Mouse (Mus musculus): ENCODE results near the gene B4galt2. TPM values are rescaled to one million over a fixed set of nuclear protein-coding genes. Genes with fewer than 3 reads are reported as not detected.

The B4galt2 gene
- total RNA-seq, 2 experiments from 2014 or later = 4.7 to 5.2 TPM

- intact Hi-C loops (cut with DNase I) = no loop called here
- DNase-seq = no peak
Measured at GRCm38 (mm10) chr4:117872471-117872886, 10.8 kb downstream of the B4galt2 start, which contains the start of gene Ccdc24. Ccdc24 (minus strand) TSS chr4:117872557.

- DNase-seq = no peak
- intact Hi-C loops (cut with DNase I) = no loop called here
Measured at GRCm38 (mm10) chr4:117871787-117872186, 11.5 kb downstream of the B4galt2 start.

- DNase-seq = no peak
- intact Hi-C loops (cut with DNase I) = no loop called here
Measured at GRCm38 (mm10) chr4:117870437-117870836, 12.8 kb downstream of the B4galt2 start.

GRCm38 (mm10) chr4:117869317-117869716, 14.0 kb downstream of the B4galt2 start:
- intact Hi-C loops (cut with DNase I) = loop anchor here (10.0 kb wide), 1 partner anchor 165 kb away; no protein-coding TSS in a partner anchor
- DNase-seq = no peak

- DNase-seq = peak; percentile 66 to 70
- intact Hi-C loops (cut with DNase I) = loop anchor here (1.0 to 10.0 kb wide), 2 partner anchors 39 to 163 kb away; no protein-coding TSS in a partner anchor
Measured at GRCm38 (mm10) chr4:117867823-117868222, 15.5 kb downstream of the B4galt2 start.

- intact Hi-C loops (cut with DNase I) = loop anchor here (10.0 kb wide), 1 partner anchor 162 kb away; no protein-coding TSS in a partner anchor
- DNase-seq = no peak
Measured at GRCm38 (mm10) chr4:117867000-117867399, 16.3 kb downstream of the B4galt2 start.

GRCm38 (mm10) chr4:117866083-117866482, 17.2 kb downstream of the B4galt2 start:
- intact Hi-C loops (cut with DNase I) = loop anchor here (10.0 kb wide), 1 partner anchor 161 kb away; no protein-coding TSS in a partner anchor
- peak; percentile 58 to 65 for DNase-seq

- no peak for DNase-seq
- intact Hi-C loops (cut with DNase I) = loop anchor here (10.0 kb wide), 1 partner anchor 158 kb away; no protein-coding TSS in a partner anchor
Measured at GRCm38 (mm10) chr4:117862823-117863222, 20.5 kb downstream of the B4galt2 start.

- no peak for DNase-seq
- intact Hi-C loops (cut with DNase I) = loop anchor here (10.0 kb wide), 1 partner anchor 156 kb away; no protein-coding TSS in a partner anchor
Measured at GRCm38 (mm10) chr4:117860570-117860969, 22.7 kb downstream of the B4galt2 start.

- DNase-seq = peak; percentile 61 to 64
- intact Hi-C loops (cut with DNase I) = loop anchor here (2.0 kb wide), 1 partner anchor 30 kb away; no protein-coding TSS in a partner anchor
Measured at GRCm38 (mm10) chr4:117858794-117859193, 24.5 kb downstream of the B4galt2 start.

- DNase-seq = no peak
- intact Hi-C loops (cut with DNase I) = no loop called here
Measured at GRCm38 (mm10) chr4:117855146-117855545, 28.1 kb downstream of the B4galt2 start.

GRCm38 (mm10) chr4:117852152-117852868, 31.0 kb downstream of the B4galt2 start:
- intact Hi-C loops (cut with DNase I) = no loop called here
- DNase-seq = no peak

- intact Hi-C loops (cut with DNase I) = no loop called here
Measured at GRCm38 (mm10) chr4:117850871-117851270, 32.4 kb downstream of the B4galt2 start.

GRCm38 (mm10) chr4:117850176-117850575, 33.1 kb downstream of the B4galt2 start:
- intact Hi-C loops (cut with DNase I) = no loop called here
- DNase-seq = peak in 1 of 2 experiments; percentile 6

More at GRCm38 (mm10) chr4:117850871-117851270, 32.4 kb downstream of the B4galt2 start:
- DNase-seq = peak; percentile 44 to 45

- no peak for DNase-seq
- intact Hi-C loops (cut with DNase I) = no loop called here
Measured at GRCm38 (mm10) chr4:117849506-117849905, 33.8 kb downstream of the B4galt2 start.

GRCm38 (mm10) chr4:117849063-117849462, 34.2 kb downstream of the B4galt2 start:
- no peak for DNase-seq
- intact Hi-C loops (cut with DNase I) = no loop called here

GRCm38 (mm10) chr4:117847011-117847410, 36.3 kb downstream of the B4galt2 start:
- intact Hi-C loops (cut with DNase I) = no loop called here
- DNase-seq = no peak

- intact Hi-C loops (cut with DNase I) = no loop called here
Measured at GRCm38 (mm10) chr4:117846261-117846660, 37.0 kb downstream of the B4galt2 start.

GRCm38 (mm10) chr4:117845316-117845715, 38.0 kb downstream of the B4galt2 start:
- intact Hi-C loops (cut with DNase I) = no loop called here
- no peak for DNase-seq

More at GRCm38 (mm10) chr4:117846261-117846660, 37.0 kb downstream of the B4galt2 start:
- DNase-seq = no peak

- intact Hi-C loops (cut with DNase I) = no loop called here
- DNase-seq = no peak
Measured at GRCm38 (mm10) chr4:117844467-117844866, 38.8 kb downstream of the B4galt2 start.

GRCm38 (mm10) chr4:117843101-117843500, 40.2 kb downstream of the B4galt2 start:
- DNase-seq = no peak
- intact Hi-C loops (cut with DNase I) = no loop called here

GRCm38 (mm10) chr4:117841566-117841965, 41.7 kb downstream of the B4galt2 start:
- intact Hi-C loops (cut with DNase I) = no loop called here
- DNase-seq = no peak
